Mouse (Mus musculus): ENCODE data around the gene Zdhhc23.

DNA sequence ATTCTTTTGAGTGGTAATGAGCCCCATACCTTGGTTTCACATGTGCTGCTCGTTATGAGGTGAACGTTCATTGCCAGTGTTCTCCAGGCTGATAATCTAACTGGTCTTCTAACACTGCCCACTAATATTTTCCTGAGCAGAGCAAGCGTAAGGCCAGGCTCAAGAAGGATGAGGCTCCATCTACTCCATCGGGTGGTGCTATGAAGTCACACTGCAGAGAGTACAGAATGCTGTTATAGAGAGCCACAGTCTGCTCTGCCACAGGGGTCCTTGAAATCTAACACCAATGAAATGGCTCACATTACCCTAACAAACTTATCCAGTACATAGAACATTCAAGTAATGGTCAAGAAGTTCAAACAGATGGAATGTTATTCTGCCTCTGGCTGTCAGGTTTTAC is 21.6 kb downstream of the Zdhhc23 start:
- TF ChIP-seq CHD2 (IDR thresholded peaks at IDR 0.05; ENCODE audit: low read depth, low read length) (no peak), HCFC1 (IDR thresholded peaks at IDR 0.05; ENCODE audit: borderline replicate concordance, insufficient read depth, low read length) (no peak), ZNF384 (IDR thresholded peaks at IDR 0.05; ENCODE audit: low read depth, low read length) (no peak), ZC3H11A (IDR thresholded peaks at IDR 0.05; ENCODE audit: borderline replicate concordance, low read depth, low read length) (no peak)

Measured in ES-E14 (cell line).